Mouse (Mus musculus): ENCODE measurements around the gene Gapdh.

DNA sequence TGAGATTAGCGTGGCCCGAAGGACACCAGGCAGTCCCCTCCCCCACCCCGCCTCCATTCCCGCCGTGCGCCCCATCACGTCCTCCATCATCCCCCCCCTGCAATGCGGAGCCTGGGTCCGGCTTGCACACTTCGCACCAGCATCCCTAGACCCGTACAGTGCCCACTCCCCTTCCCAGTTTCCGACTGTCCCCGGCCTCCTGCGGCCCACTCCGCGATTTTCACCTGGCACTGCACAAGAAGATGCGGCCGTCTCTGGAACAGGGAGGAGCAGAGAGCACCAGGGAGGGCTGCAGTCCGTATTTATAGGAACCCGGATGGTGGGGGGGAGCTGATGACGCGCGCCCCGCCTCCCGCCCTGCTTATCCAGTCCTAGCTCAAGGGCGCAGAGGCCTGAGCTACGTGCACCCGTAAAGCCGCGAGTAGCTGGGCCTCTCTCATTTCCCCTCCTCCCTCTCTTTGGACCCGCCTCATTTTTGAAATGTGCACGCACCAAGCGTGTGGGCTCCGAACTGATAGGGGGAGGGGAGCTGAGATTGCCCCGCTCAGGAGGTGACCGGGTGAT lies 857 bp downstream of the Gapdh start:
- TF ChIP-seq CTCF (IDR thresholded peaks at IDR 0.05; ENCODE audit: low read depth, low read length) (no peak), POLR2A (IDR thresholded peaks at IDR 0.05; ENCODE audit: borderline replicate concordance, low read depth, low read length) (peak; percentile 94; the same call in 1 of the 2 replicates)
